9 mouse cellular contexts compared by ENCODE assay signal in the genomic region with DNA sequence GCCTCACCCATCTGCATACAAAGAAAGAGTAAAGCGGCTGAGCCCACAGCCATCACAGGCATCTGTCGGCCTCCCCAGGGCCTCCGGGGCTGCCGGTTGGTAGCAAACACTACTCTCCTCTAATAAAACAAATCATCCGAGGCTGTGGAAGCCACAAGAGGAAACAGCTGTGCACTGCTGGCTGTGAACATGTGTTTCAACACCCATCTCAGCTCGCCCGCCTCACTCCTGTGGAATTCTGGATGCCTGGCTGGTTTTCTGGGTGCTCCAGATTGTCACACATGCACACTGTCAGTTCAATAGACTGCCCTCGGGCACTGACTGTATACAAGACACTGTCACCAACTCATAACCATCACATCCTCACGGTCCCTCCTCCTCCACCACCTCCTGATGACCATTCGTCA. TPM values are rescaled to one million over a fixed set of nuclear protein-coding genes. Genes with fewer than 3 reads are reported as not detected.
DNase-seq lines count a peak whose midpoint lies in the region; ATAC-seq and TF ChIP-seq lines count a peak whose summit lies in the region.
"Had no signal": no experiment of that assay in that cellular context is flagged by ENCODE, and none has a peak within 500 bp of the region (broad histone marks: within the 10 kb centered on the region; RNA-seq: fewer than 3 reads in every experiment).

No protein-coding gene starts in this region.

- peak; percentile 79 for DNase-seq in lung, embryonic 14.5 days
- DNase-seq in lung, adult 2 months, result no peak
- peak; percentile 13 for DNase-seq in c-Kit-positive CD71-negative TER-119-negative erythroid progenitor cells, embryonic 14.5 days (ENCODE audit: low read depth)
- peak; percentile 50 for DNase-seq in heart, postnatal 4 days
- DNase-seq in mesoderm, embryonic 11.5 days (ENCODE audit: low read depth, low spot score), result peak; percentile 41
- no peak for DNase-seq in urinary bladder, postnatal 25 days (ENCODE audit: low spot score)
- DNase-seq in right cerebral cortex, postnatal 10 days (ENCODE audit: low spot score in 2 of 2), result no peak
- DNase-seq: left cerebral cortex, postnatal 4 days had no signal

- H3K27ac ChIP-seq in lung, embryonic 14.5 days (ENCODE audit: low read depth), result no peak overlapping the region

- H3K9me3 ChIP-seq in lung, embryonic 14.5 days (ENCODE audit: low read depth, low read length), result no peaks in the 10 kb centered on the region

- no peak overlapping the region for H3K4me2 ChIP-seq in lung, embryonic 14.5 days

- H3K9ac ChIP-seq in lung, embryonic 14.5 days, result no peak overlapping the region

- TF ChIP-seq CTCF in lung, embryonic 14.5 days (IDR thresholded peaks at IDR 0.05; ENCODE audit: low read depth), result no peak
- no peak for TF ChIP-seq CTCF in lung, adult 2 months (IDR thresholded peaks at IDR 0.05; ENCODE audit: insufficient read depth, low read length)

- WGBS in lung, embryonic 14.5 days, result 14% methylated on average over 10 of the region's 10 CpGs
- 33% methylated on average over 10 of the region's 10 CpGs for WGBS in lung, adult 2 months

- no peak overlapping the region for H3K4me3 ChIP-seq in lung, embryonic 14.5 days (ENCODE audit: low read depth, low read length)
- no peak overlapping the region for H3K4me3 ChIP-seq in lung, adult 2 months (replicated peaks; ENCODE audit: extremely low read depth, low read depth, low read length)

- peak; percentile 84 for ATAC-seq in lung, embryonic 14.5 days (ENCODE audit: insufficient read depth)
- ATAC-seq in cerebellum, adult (ENCODE audit: insufficient number of reproducible peaks, low FRiP score, low TSS enrichment), result no peak

- H3K4me1 ChIP-seq in lung, embryonic 14.5 days (ENCODE audit: insufficient read depth), result peaks cover 14% of the 10 kb centered on the region
- H3K4me1 ChIP-seq in lung, adult 2 months (ENCODE audit: control insufficient read depth, insufficient read depth, low read length), result peaks cover 2% of the 10 kb centered on the region; the same call in 1 of the 2 replicates

- no peaks in the 10 kb centered on the region for H3K36me3 ChIP-seq in lung, embryonic 14.5 days (ENCODE audit: insufficient read depth)

- no peak for TF ChIP-seq POLR2A in lung, adult 2 months (IDR thresholded peaks at IDR 0.05; ENCODE audit: borderline replicate concordance, extremely low read depth, low read depth, low read length)

- H3K27me3 ChIP-seq in lung, embryonic 14.5 days (ENCODE audit: insufficient read depth, low read length), result no peaks in the 10 kb centered on the region

RNA-seq across cellular contexts. Expression of a gene that starts 40.7 kb away (rescaled TPM):
- polyA plus RNA-seq in lung, embryonic 14.5 days (2014; fragmentation: Nextera tagmentation; extraction: Ambion mirVana), result 40.9 and 46.0 TPM in 2 replicates
- polyA plus RNA-seq in lung, adult 2 months (2012; rRNA removed), result 91.5 and 105 TPM in 2 replicates
- 10 to 100 TPM; 54.5 to 59.3 TPM for total RNA-seq in heart, postnatal 4 days (2021)

Comparison
In these comparisons a context has a peak if more than half of its experiments do, and no peak if none do; other contexts are left out.
1. DNase-seq: peak in lung, embryonic 14.5 days (single experiment), c-Kit-positive CD71-negative TER-119-negative erythroid progenitor cells, embryonic 14.5 days (single experiment), heart, postnatal 4 days (single experiment) and mesoderm, embryonic 11.5 days (single experiment); none in lung, adult 2 months (single experiment), urinary bladder, postnatal 25 days (single experiment) and right cerebral cortex, postnatal 10 days (0 of 2).